Mouse (Mus musculus) stomach, embryonic 14.5 days (tissue): ENCODE measurements around the gene Mdga2. TPM values are rescaled to one million over a fixed set of nuclear protein-coding genes. Genes with fewer than 3 reads are reported as not detected.

Experiments used
- ATAC-seq: fragments of 200-750 bp; cut with Nextera tagmentation; 2 replicates; pipeline ENCODE4 v1.8.0; 2017; ENCODE audit warnings: low read depth, moderate TSS enrichment; ENCODE audit not compliant: insufficient number of reproducible peaks, insufficient read depth, low FRiP score
- H3K27ac ChIP-seq: fragments of 300-500 bp; sonication (generic); 2 replicates; pipeline ENCODE4 v1.5.1; 2014; ENCODE audit warnings: mild to moderate bottlenecking, low read length, moderate library complexity, mixed read lengths
- H3K27me3 ChIP-seq: fragments of 300-500 bp; sonication (generic); 2 replicates; pipeline ENCODE4 v1.6.1; 2014; ENCODE audit warnings: low read length, control low read depth, mixed read lengths; ENCODE audit not compliant: control insufficient read depth, insufficient read depth
- H3K36me3 ChIP-seq: fragments of 300-500 bp; sonication (generic); 2 replicates; pipeline ENCODE4 v1.6.1; 2014; ENCODE audit warnings: mild to moderate bottlenecking, control low read depth, low read length, moderate library complexity, mixed read lengths; ENCODE audit not compliant: control insufficient read depth, insufficient read depth
- H3K4me1 ChIP-seq: fragments of 300-500 bp; sonication (generic); 2 replicates; pipeline ENCODE4 v1.6.1; 2014; ENCODE audit warnings: low read length, control low read depth, mixed read lengths; ENCODE audit not compliant: control insufficient read depth, insufficient read depth
- H3K4me2 ChIP-seq: fragments of 300-500 bp; sonication (generic); replicated peaks from 2 replicates; pipeline ENCODE4 v1.6.1; 2014; ENCODE audit warnings: low read depth, low read length, control low read depth
- H3K4me3 ChIP-seq: fragments of 300-500 bp; sonication (generic); 2 replicates; pipeline ENCODE4 v1.5.1; 2014; ENCODE audit warnings: low read depth, low read length, control low read depth
- H3K9ac ChIP-seq: fragments of 300-500 bp; sonication (generic); replicated peaks from 2 replicates; pipeline ENCODE4 v1.6.1; 2014; ENCODE audit warnings: low read depth, mild to moderate bottlenecking, control low read depth, low read length, moderate library complexity, mixed read lengths
- H3K9me3 ChIP-seq: fragments of 300-500 bp; sonication (generic); 2 replicates; pipeline ENCODE4 v1.6.1; 2016; ENCODE audit warnings: low read depth, low read length, control low read depth; ENCODE audit not compliant: control insufficient read depth
- WGBS: fragments of 180-500 bp; shearing (Covaris S2); extraction: QIAGEN DNeasy Blood & Tissue Kit; methylation state at CpG from one replicate; pipeline ENCODE4 v1.1.7; 2014; 5-methylcytosine and 5-hydroxymethylcytosine counted together
- polyA plus RNA-seq: library from polyadenylated mRNA; unstranded; fragments of >200 nt; fragmentation: Nextera tagmentation; extraction: Ambion mirVana; gene quantifications from 2 replicates; pipeline ENCODE4 v1.2.1, GENCODE M21; 2014

Gene Mdga2
- polyA plus RNA-seq, 1 experiment from 2014 or later, result 1.7 TPM

DNA sequence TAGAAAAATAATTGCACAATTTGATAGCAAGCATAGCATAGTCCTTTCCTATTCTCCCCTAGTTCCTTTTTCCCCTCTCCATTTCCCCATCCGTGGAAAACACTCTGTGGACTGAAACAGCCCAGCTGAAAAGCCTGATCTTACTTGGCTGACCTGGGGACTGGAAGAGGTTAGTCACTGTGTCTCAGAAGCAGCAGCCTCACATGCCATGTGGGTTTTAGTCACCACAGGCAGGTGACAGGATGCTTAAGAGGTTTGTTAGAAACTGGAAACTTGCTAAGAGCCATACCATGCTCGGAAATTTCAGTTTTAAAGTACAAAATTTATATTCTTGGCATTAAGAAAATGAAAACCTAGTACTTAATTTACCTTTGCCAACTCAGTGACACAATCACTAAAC, 514.9 kb downstream of the Mdga2 start:
- H3K36me3 ChIP-seq, result no peaks in the 10 kb centered on the region
- no peaks in the 10 kb centered on the region for H3K4me1 ChIP-seq
- H3K9ac ChIP-seq, result no peak overlapping the region
- H3K27me3 ChIP-seq, result no peaks in the 10 kb centered on the region
- WGBS, result 37% methylated on average over 2 of the region's 2 CpGs
- H3K9me3 ChIP-seq, result no peaks in the 10 kb centered on the region
- H3K4me2 ChIP-seq, result no peak overlapping the region
- H3K27ac ChIP-seq, result no peak overlapping the region
- H3K4me3 ChIP-seq, result no peak overlapping the region
- ATAC-seq, result no peak

DNA sequence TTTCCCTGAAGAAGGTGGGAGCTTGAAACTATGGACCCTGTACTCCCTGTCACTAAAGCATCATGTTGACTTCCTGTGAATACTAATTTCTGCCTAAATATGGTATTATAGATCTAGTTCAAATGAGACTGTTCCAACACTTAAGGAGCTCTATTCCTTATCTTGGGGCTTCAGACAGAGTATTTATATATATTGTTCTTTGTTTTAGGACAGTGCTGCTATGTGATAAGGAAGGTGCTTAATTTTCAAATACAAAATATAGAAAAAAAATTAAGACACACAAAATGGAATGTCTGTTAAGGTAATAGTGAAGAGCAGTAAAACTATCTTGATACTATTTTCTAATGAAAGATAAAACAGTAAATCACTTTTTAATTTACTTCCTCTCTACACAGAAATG, 517.3 kb downstream of the Mdga2 start:
- Histone ChIP-seq H3K27ac (no peak overlapping the region), H3K36me3 (no peaks in the 10 kb centered on the region), H3K9me3 (no peaks in the 10 kb centered on the region), H3K4me2 (no peak overlapping the region), H3K4me1 (no peaks in the 10 kb centered on the region), H3K27me3 (no peaks in the 10 kb centered on the region), H3K4me3 (no peak overlapping the region), H3K9ac (no peak overlapping the region)
- ATAC-seq, result no peak

DNA sequence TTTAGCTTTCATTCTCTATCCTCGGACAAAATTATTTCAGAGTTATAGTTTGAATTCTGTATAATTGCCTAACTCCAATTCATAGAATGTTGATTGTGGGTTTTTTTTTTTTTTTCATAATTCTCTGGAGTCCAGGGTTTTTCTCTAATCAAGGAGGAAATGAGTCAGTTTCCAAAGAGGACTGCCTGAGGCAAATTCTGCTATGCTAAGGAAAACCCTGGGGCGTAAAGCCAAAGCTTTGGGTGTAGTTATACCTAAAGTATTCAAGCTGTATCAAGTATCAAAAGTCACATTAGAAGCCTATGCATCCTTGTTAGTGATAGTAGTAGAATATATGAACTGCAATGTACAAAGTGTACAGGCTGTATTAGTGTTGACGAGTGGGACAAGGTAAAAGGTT, 519.6 kb downstream of the Mdga2 start:
- Histone ChIP-seq H3K4me2 (no peak overlapping the region), H3K27me3 (no peaks in the 10 kb centered on the region), H3K27ac (no peak overlapping the region), H3K4me3 (no peak overlapping the region), H3K9ac (no peak overlapping the region), H3K9me3 (no peaks in the 10 kb centered on the region), H3K4me1 (no peaks in the 10 kb centered on the region), H3K36me3 (no peaks in the 10 kb centered on the region)
- no peak for ATAC-seq
- WGBS, result 88% methylated on average over 3 of the region's 3 CpGs

DNA sequence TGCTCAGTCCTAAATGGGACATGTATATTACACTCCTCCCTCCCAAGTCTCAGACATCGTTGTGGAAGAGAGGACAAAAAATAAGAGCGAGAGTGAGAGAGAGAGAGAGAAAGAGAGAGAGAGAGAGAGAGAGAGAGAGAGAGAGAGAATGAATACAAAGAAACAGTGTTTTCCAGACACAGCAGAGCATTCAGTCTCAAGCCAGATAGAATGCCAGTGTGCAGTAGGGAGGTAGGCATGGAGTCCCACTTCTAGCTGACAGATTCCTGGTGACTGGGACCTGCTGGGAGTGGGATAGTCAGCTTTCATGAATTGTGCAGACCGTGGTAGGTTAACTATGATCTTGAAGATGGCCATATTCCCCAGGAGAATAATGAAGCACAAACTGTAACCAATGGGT, 542.8 kb downstream of the Mdga2 start:
- Histone ChIP-seq H3K4me3 (no peak overlapping the region), H3K4me1 (no peaks in the 10 kb centered on the region), H3K27ac (no peak overlapping the region), H3K9me3 (no peaks in the 10 kb centered on the region), H3K27me3 (no peaks in the 10 kb centered on the region), H3K4me2 (no peak overlapping the region), H3K36me3 (no peaks in the 10 kb centered on the region), H3K9ac (no peak overlapping the region)
- 81% methylated on average over 3 of the region's 3 CpGs for WGBS
- no peak for ATAC-seq

DNA sequence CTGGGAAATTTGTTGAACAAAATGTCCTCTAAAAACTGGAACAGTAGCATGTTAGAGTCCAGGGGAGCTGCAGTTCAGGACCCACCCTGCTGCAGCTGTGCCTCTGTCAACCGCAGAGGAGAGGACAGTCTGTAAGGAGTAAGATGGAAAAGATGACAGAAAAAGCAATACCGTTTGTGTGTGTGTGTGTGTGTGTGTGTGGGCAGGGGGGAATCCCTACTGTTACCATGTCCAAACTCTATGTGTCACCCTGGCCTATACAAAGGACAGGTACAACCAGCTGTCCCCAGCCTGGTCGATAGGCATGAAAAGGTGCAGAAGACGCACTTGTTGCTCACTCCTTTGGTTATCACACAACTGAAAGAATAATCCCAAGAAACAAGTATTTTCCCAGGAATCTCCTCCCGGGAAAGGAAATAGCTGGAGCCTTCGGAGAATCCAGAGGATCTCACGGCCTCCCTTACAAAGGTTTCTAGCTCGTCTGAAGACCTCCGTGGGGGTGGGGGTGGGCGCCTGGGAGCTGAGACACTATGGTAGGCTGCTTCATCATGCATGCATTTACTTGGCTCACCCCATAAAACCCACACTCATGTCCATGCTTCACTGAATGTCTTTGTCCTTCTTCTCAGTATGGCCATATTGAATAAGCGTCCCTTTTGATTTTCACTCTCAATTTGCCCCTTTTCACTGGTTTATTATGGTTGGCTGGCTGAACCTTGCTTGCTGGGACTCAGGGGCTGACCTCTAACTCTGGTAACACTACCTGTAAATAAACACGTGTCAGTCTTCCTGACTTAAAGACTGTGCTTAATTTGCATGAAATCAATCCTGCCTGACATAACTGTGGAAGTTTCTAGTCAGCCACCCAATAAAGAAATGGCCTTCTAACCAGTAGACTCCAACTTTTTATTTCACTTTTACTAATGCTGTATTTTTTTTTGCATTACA, 573.5 kb downstream of the Mdga2 start:
- Histone ChIP-seq H3K9me3 (no peaks in the 10 kb centered on the region), H3K4me3 (no peak overlapping the region), H3K27me3 (no peaks in the 10 kb centered on the region), H3K4me2 (no peak overlapping the region), H3K4me1 (no peaks in the 10 kb centered on the region), H3K36me3 (no peaks in the 10 kb centered on the region), H3K9ac (no peak overlapping the region), H3K27ac (no peak overlapping the region)
- ATAC-seq, result no peak
- WGBS, result 70% methylated on average over 12 of the region's 12 CpGs

DNA sequence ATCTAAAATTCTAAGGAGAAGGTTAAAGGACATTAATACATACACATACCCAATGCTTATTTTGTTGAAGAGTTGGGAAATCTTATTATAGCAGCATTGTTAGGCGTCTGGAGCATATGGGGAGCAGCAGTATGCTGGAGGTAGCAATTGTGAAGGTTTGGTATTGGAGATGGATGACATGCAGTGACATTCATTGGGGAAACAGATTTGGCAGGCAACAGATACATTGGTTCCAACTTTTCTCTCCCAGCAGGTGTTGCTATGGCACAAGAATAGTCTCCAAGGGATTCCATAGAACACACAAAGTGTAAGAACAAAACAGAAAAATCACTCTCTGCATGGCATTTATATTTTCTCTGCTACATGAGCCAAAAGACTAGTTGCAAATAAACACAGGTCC, 581.9 kb downstream of the Mdga2 start:
- Histone ChIP-seq H3K4me1 (no peaks in the 10 kb centered on the region), H3K27me3 (no peaks in the 10 kb centered on the region), H3K27ac (no peak overlapping the region), H3K4me2 (no peak overlapping the region), H3K9me3 (no peaks in the 10 kb centered on the region), H3K9ac (no peak overlapping the region), H3K4me3 (no peak overlapping the region), H3K36me3 (no peaks in the 10 kb centered on the region)
- WGBS, result 59% methylated on average over 1 of the region's 1 CpGs
- ATAC-seq, result no peak

DNA sequence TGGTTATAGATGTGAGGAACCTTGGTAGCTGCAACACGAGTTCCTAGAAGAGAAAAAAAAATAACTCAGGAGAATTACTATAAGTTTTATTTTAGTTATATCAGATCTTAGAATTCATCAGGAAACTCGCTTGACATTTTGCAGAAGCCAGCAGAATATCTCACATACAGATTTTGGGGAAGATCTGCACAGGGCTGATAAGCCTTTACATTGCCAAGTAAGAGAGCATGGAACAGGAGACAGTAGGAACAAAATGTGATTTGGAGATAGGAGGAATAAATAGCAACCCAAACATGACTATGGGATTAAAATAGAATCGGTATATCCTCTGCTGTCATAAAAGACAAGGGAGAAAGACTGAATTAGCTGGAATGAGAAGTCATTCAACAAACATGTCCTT, 602.4 kb downstream of the Mdga2 start:
- Histone ChIP-seq H3K4me1 (no peaks in the 10 kb centered on the region), H3K9me3 (no peaks in the 10 kb centered on the region), H3K36me3 (no peaks in the 10 kb centered on the region), H3K9ac (no peak overlapping the region), H3K27me3 (no peaks in the 10 kb centered on the region), H3K4me2 (no peak overlapping the region), H3K4me3 (no peak overlapping the region), H3K27ac (no peak overlapping the region)
- ATAC-seq, result no peak
- 86% methylated on average over 3 of the region's 3 CpGs for WGBS

DNA sequence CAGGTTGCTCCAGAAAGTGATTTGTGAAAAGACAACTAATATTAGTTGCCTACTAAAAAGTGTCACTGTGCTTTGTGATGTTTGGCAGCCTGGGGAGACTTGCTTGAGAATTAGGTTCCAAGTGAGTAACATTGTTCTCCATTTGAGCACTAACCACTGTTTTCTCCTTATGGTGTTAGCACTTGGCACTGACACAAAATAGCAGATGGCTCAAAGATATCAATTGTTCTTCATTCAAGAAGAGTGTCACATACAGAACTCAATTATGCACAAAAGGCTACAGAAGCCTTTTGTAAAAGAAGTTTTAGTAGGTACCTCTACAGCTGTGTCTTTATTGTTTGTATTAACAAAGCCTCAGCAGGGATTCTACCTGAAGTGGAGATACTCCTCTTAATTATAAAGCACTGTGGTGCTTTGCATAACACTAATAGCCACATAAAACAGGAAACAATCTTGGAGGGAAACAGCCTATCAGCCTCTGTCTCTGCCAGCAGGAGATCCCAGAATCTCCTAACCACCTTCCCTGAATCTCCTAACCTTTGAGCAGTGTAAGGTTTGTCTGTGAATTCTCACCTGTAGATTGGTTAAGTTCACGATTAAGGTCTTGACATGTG, 630.6 kb downstream of the Mdga2 start:
- H3K9ac ChIP-seq, result no peak overlapping the region
- H3K27ac ChIP-seq, result no peak overlapping the region
- H3K4me3 ChIP-seq, result no peak overlapping the region
- H3K9me3 ChIP-seq, result no peaks in the 10 kb centered on the region
- no peak for ATAC-seq
- no peak overlapping the region for H3K4me2 ChIP-seq
- H3K27me3 ChIP-seq, result no peaks in the 10 kb centered on the region
- H3K4me1 ChIP-seq, result no peaks in the 10 kb centered on the region
- WGBS, result 57% methylated on average over 1 of the region's 1 CpGs
- H3K36me3 ChIP-seq, result no peaks in the 10 kb centered on the region
